Mouse (Mus musculus) urinary bladder, postnatal 14 days (tissue): ENCODE results near the gene Gm35315.
"Not testable (repeated sequence)": the region's sequence is repeated elsewhere in the genome, so short reads cannot be mapped to it uniquely, and the experiment has no call there.

Experiments used
- DNase-seq: peaks from one replicate; pipeline ENCODE4 v3.0.0; 2021; ENCODE audit warnings: low spot score

The Gm35315 gene

GRCm38 (mm10) chr5:110094030-110094846 is at the start of gene Gm35315:
TSS of gene Gm35315 (minus strand) at chr5:110094420.
- DNase-seq: peak; percentile 88

DNA sequence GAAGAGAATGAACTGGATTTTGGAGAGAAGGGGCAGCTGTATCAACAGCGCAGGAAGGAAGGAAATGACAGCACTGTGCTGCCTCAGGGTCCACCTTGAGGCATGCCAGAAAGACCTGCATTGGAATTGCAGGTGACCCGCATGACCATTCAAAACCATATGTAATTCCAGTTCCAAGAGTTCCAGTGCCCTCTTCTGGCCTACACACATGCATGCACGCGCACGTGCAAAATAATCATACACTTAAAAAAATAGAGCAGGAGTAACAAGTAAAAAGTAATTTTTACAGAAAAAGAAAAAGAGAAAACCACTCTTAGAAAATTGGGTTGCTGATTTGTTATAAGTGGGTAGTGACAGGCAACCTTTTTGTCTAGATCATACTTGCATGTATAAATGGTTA is 48.8 kb upstream of the Gm35315 start:
- no peak for DNase-seq

- no peak for DNase-seq
These were observed 48.1 kb upstream of the Gm35315 start for GRCm38 (mm10) chr5:110142309-110142708.

DNA sequence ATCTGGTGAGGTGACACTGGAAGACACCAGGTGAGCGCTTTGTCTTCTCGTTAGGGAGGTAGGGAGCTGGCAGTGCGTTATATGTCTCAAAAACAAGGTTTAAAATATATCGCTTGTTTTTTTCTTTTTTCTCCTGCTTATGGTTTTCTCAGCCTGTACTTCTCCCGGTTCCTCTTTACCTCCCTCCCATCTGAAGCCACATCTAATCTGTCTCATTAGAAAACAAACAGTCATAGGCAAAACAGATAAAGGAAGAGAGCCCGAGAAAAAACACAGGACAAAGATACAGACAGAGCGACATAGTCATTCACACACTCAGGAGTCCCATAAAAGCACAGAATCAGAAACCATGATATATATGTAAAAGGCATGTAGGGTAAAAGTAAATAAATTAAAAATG is 46.2 kb upstream of the Gm35315 start:
- DNase-seq: no peak

- no peak for DNase-seq
These were observed 45.1 kb upstream of the Gm35315 start for GRCm38 (mm10) chr5:110139325-110139724.

GRCm38 (mm10) chr5:110137816-110138215 is 43.6 kb upstream of the Gm35315 start:
- DNase-seq: no peak

DNA sequence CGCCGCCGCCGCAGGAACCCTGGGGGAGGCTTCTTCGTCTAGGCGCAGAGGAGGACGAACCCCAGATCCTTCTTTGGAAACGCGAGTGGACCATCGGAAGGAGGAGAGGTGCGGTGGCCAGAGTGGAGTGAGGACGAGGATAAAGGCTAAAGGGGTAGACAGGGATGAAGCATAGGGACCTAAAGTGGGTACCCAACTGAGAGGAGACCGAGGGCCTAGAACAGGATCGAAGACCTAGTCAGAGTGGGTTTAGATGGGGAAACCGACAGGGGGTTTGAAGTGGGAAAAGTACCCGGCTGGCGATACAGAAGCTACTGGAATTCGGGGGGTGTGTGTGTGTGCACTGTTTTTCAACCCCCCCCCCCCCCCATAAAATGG is 41.9 kb upstream of the Gm35315 start:
- no peak for DNase-seq

DNA sequence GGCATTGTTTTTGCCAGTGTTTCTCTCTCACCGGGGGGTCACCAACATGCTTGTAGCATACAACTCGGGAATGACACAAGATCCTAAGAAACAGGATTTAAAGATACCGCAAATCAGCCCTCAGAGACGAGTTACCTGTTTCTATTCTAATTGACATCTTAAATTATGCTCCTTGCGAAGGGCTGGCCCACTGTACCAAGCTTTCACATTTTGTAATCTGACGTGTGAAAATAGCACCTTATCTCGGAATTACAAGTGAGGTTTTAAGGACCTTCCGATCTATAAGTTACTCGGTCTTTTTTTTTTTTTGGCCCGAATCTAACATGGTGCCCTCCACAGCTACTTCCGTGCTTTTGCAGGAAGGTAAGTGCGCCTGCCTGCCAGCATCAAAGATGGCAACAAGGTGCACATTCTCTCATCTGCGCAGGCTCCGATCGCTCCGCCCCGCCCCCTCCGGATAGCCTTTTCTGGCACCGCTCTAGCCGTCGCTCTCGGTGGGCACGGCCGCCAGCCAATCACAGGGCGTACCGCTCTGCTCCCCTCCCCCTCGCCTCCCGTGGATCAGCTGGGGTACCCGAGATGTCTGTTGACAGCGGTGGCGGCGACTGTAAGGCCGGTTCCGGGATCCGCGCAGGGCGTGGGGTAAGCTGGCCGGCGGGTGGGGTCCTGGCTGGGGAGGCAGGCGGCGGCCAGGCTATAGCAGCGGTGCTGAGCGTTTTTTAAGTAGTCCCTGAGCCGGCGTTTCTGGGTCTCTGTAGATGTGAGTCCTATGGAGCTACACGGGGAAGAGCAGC is 41.3 kb upstream of the Gm35315 start, which contains the start of gene Chfr:
TSS of gene Chfr (plus strand) at position 550 of the 794 bp plus-strand sequence.
- peak; percentile 99 for DNase-seq

- not testable (repeated sequence) for DNase-seq
These were observed 28.2 kb upstream of the Gm35315 start for GRCm38 (mm10) chr5:110122380-110122779.

DNA sequence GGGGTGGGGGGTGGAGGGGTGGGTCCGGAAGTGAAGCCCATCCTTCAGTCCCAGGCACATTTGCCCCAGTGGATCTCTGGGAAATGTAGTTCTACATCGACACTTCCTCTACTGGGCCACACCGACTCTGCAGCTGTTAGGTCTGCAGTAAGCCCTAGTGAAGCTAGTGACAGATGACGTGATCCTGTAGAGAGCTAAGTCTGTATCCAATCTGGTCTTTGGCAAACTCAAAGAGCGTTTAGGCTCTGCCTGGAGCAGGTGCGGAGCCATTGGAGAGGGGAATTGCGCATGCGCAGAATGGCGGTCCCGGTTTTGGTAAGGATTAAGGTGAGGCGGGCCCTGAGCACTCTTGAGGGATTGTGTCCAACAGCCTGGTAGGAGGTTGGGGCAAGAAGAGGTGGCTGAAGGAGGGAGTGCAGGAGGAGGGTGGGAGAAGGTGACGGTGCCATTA is 15.8 kb upstream of the Gm35315 start, which contains the start of gene Zfp605:
TSS of gene Zfp605 (plus strand) at position 102 of the 451 bp plus-strand sequence.
- DNase-seq: peak; percentile 90

GRCm38 (mm10) chr5:110108305-110108628 is 14.0 kb upstream of the Gm35315 start:
- no peak for DNase-seq

- DNase-seq: peak; percentile 97
These were observed 13.5 kb upstream of the Gm35315 start, which contains the start of gene Gtpbp6 for GRCm38 (mm10) chr5:110107581-110108304. TSS of gene Gtpbp6 (minus strand) at chr5:110108197.

DNA sequence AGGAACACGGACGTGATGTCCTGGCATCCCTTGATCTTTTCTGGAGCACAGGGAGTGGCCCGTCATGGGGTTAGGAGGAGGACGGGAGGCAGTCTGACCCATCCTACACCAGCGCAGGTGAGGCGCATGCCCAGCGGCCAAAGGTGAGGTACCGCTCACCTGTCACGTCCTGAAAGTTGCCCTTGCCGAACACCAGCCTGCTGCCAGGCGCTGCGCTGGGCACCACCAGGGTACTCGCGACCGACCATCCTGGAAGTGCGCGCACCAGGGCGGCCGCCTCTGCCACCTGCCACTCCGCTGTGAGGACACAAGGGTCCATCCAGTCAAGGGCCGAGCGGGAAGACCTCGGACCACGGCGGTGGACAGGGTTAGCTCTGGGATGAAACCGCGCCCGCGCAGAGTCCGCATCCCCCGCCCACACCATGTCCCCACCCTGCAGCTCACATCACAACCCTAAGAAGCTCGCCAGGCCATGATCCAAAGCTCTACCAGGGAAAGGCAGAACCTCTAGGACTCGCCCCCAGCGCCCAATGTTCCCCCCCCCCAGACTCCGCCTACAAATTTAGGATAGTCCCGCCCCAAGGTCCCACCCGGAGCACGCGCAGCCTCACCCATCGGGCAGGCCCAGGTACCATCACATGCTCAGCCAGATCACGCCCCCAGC is 12.8 kb upstream of the Gm35315 start:
- DNase-seq: no peak

- no peak for DNase-seq
These were observed 12.1 kb upstream of the Gm35315 start for GRCm38 (mm10) chr5:110106140-110106871.

GRCm38 (mm10) chr5:110104616-110105380 is 10.6 kb upstream of the Gm35315 start:
- no peak for DNase-seq

- DNase-seq: no peak
These were observed 9.8 kb upstream of the Gm35315 start for GRCm38 (mm10) chr5:110103901-110104615.

DNA sequence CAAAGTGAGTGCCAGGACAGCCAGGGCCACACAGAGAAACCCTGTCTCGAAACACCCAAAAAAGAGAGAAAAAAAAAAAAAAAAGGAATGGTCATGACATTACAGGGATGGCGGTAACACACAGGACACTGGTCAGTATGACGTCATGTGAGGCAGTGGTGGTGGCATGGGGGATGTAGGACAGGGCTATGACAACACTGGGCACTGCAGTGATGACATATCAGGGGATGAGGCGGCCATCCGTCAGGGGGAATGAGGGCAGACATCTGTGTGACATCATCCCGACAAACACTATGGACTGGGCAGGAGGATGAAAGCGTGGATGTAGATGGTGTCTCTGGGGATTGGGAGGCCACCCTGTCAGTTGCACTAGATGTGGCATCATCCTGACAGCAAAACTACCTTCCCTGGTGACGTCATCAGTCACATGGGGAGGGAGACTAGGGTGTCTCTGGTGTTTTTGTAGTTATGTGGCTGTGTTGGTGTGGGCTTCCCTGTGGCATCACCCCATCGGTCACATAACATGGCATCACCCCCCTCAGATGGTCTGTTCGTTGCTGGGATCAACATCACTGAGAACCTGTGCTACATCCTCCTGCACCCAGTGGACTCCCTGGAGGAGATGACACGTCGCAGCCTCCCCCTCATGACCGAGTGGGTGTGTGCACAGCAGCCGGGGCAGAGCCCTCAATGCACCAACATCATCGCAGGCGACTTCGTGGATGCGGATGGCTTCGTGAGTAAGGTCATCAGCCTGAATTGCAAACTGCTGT is 8.8 kb upstream of the Gm35315 start:
- no peak for DNase-seq

GRCm38 (mm10) chr5:110102429-110102828 is 8.2 kb upstream of the Gm35315 start:
- no peak for DNase-seq
